Mouse (Mus musculus): Measurements from ENCODE around the gene Samd3.

GRCm38 (mm10) chr10:26303485-26303884, 74.0 kb downstream of the Samd3 start:
- TF ChIP-seq CTCF (IDR thresholded peaks at IDR 0.05; ENCODE audit: insufficient read depth, low read length) (no peak), POLR2A (IDR thresholded peaks at IDR 0.05; ENCODE audit: borderline replicate concordance, extremely low read depth, low read depth, low read length) (no peak)
